Mouse (Mus musculus): ENCODE data around the gene Erich6. TPM values are rescaled to one million over a fixed set of nuclear protein-coding genes. Genes with fewer than 3 reads are reported as not detected.
"Not testable (repeated sequence)": the region's sequence is repeated elsewhere in the genome, so short reads cannot be mapped to it uniquely, and the experiment has no call there.

Gene Erich6
- polyA plus RNA-seq, 1 experiment: 0.92 TPM

- DNase-seq (ENCODE audit: low read depth): no peak
Measured at GRCm38 (mm10) chr3:58646180-58646579, 9.2 kb upstream of the Erich6 start.

GRCm38 (mm10) chr3:58631693-58632092 is 5.3 kb downstream of the Erich6 start:
- no peak for DNase-seq (ENCODE audit: low read depth)

- DNase-seq (ENCODE audit: low read depth): no peak
Measured at GRCm38 (mm10) chr3:58624981-58625380, 12.0 kb downstream of the Erich6 start.

GRCm38 (mm10) chr3:58622665-58623394 is 14.2 kb downstream of the Erich6 start:
- no peak for DNase-seq (ENCODE audit: low read depth)

GRCm38 (mm10) chr3:58621066-58621465 is 15.9 kb downstream of the Erich6 start:
- peak; percentile 36 for DNase-seq (ENCODE audit: low read depth)

GRCm38 (mm10) chr3:58609985-58610384 is 27.0 kb downstream of the Erich6 start:
- no peak for DNase-seq (ENCODE audit: low read depth)

GRCm38 (mm10) chr3:58608506-58608905 is 28.5 kb downstream of the Erich6 start:
- DNase-seq (ENCODE audit: low read depth): peak; percentile 64

- no peak for DNase-seq (ENCODE audit: low read depth)
Measured at GRCm38 (mm10) chr3:58593623-58594022, 43.4 kb downstream of the Erich6 start.

GRCm38 (mm10) chr3:58592666-58593065 is 44.3 kb downstream of the Erich6 start:
- DNase-seq (ENCODE audit: low read depth): not testable (repeated sequence)

- not testable (repeated sequence) for DNase-seq (ENCODE audit: low read depth)
Measured at GRCm38 (mm10) chr3:58590544-58590943, 46.5 kb downstream of the Erich6 start.

GRCm38 (mm10) chr3:58582788-58583426 is 54.1 kb downstream of the Erich6 start:
- no peak for DNase-seq (ENCODE audit: low read depth)

- DNase-seq (ENCODE audit: low read depth): no peak
Measured at GRCm38 (mm10) chr3:58582297-58582696, 54.7 kb downstream of the Erich6 start.

- no peak for DNase-seq (ENCODE audit: low read depth)
Measured at GRCm38 (mm10) chr3:58581530-58581929, 55.5 kb downstream of the Erich6 start.

- no peak for DNase-seq (ENCODE audit: low read depth)
Measured at GRCm38 (mm10) chr3:58577506-58578050, 59.4 kb downstream of the Erich6 start.

GRCm38 (mm10) chr3:58577067-58577503 is 59.9 kb downstream of the Erich6 start:
- DNase-seq (ENCODE audit: low read depth): no peak

GRCm38 (mm10) chr3:58576137-58577066 is 60.6 kb downstream of the Erich6 start, which contains the start of gene Selenot:
TSS of gene Selenot (plus strand) at chr3:58576636.
- DNase-seq (ENCODE audit: low read depth): peak; percentile 44

GRCm38 (mm10) chr3:58570821-58571220 is 66.2 kb downstream of the Erich6 start:
- DNase-seq (ENCODE audit: low read depth): no peak

Data from gonadal fat pad, adult 2 months (tissue).